Mouse (Mus musculus) liver, embryonic 13.5 days (tissue): ENCODE measurements around the gene Pafah1b2. TPM values are rescaled to one million over a fixed set of nuclear protein-coding genes. Genes with fewer than 3 reads are reported as not detected.

Experiments
- ATAC-seq: fragments of 200-750 bp; cut with Nextera tagmentation; 2 replicates; pipeline ENCODE4 v1.8.0; 2017; ENCODE audit warnings: low read depth, mild to moderate bottlenecking, moderate number of reproducible peaks, moderate library complexity
- DNase-seq: peaks from one replicate; pipeline ENCODE4 v3.0.0; 2022
- H3K27ac ChIP-seq: fragments of 300-500 bp; sonication (generic); 2 replicates; pipeline ENCODE4 v1.5.1; 2015; ENCODE audit warnings: moderate library complexity, mild to moderate bottlenecking, inconsistent platforms
- H3K27me3 ChIP-seq: fragments of 300-500 bp; sonication (generic); 2 replicates; pipeline ENCODE4 v1.6.1; 2015; ENCODE audit warnings: mild to moderate bottlenecking, inconsistent platforms
- H3K36me3 ChIP-seq: fragments of 300-500 bp; sonication (generic); 2 replicates; pipeline ENCODE4 v1.6.1; 2015; ENCODE audit warnings: mild to moderate bottlenecking, inconsistent platforms
- H3K4me1 ChIP-seq: fragments of 300-500 bp; sonication (generic); replicated peaks from 2 replicates; pipeline ENCODE4 v1.6.1; 2015; ENCODE audit warnings: inconsistent platforms
- H3K4me2 ChIP-seq: fragments of 300-500 bp; sonication (generic); 2 replicates; pipeline ENCODE4 v1.6.1; 2015; ENCODE audit warnings: inconsistent platforms, mild to moderate bottlenecking, moderate library complexity
- H3K4me3 ChIP-seq: fragments of 300-500 bp; sonication (generic); replicated peaks from 2 replicates; pipeline ENCODE4 v1.5.1; 2015; ENCODE audit warnings: mild to moderate bottlenecking, inconsistent platforms
- H3K9ac ChIP-seq: fragments of 300-500 bp; sonication (generic); 2 replicates; pipeline ENCODE4 v1.6.1; 2015; ENCODE audit warnings: mild to moderate bottlenecking, inconsistent platforms
- H3K9me3 ChIP-seq: fragments of 300-500 bp; sonication (generic); replicated peaks from 2 replicates; pipeline ENCODE4 v1.6.1; 2016; ENCODE audit warnings: inconsistent platforms
- WGBS: fragments of 180-500 bp; shearing (Covaris S2); methylation state at CpG from one replicate; pipeline ENCODE4 v1.1.7; 2015; ENCODE audit not compliant: insufficient replicate concordance; 5-methylcytosine and 5-hydroxymethylcytosine counted together
- microRNA-seq: library from miRNA; unstranded; fragments of <30 nt; microRNA quantifications from one replicate; pipeline ENCODE4, GENCODE M21; 2016
- polyA plus RNA-seq: library from polyadenylated mRNA; unstranded; fragments of >200 nt; fragmentation: Nextera tagmentation; extraction: Ambion mirVana; gene quantifications from 2 replicates; pipeline ENCODE4 v1.2.1, GENCODE M21; 2015

Gene Pafah1b2
- polyA plus RNA-seq, 1 experiment from 2014 or later = 80.3 TPM

- H3K4me2 ChIP-seq = no peak overlapping the region
- peaks cover 93% of the 10 kb centered on the region for H3K36me3 ChIP-seq
- DNase-seq = no peak
- ATAC-seq = no peak
- H3K9ac ChIP-seq = no peak overlapping the region
- no peaks in the 10 kb centered on the region for H3K27me3 ChIP-seq
- H3K4me1 ChIP-seq = no peaks in the 10 kb centered on the region; the same call in 1 of the 2 replicates
- 72% methylated on average over 5 of the region's 5 CpGs for WGBS
- no peak overlapping the region for H3K27ac ChIP-seq
- no peak overlapping the region for H3K4me3 ChIP-seq
- no peaks in the 10 kb centered on the region for H3K9me3 ChIP-seq
These were observed 95.2 kb downstream of the Pafah1b2 start for GRCm38 (mm10) chr9:45917041-45917934.

DNA sequence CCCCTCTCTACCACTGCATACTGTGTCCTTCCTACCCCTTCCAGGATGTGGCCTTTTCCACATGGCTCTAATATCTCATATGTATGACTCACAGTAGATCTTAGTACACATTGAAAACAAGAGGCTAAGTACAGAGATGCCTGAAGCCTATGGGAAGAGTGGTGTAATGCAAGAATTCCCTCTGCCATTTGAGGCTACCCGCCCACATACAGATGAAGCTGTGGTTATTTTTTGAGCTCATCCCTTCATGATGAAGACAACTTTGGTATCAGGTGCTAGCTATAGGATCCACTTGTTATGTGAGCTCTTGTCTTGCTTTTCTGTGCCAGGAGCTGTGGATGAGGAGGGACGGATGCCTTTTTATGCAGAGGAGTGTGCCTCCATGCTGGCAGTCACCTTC lies 96.8 kb downstream of the Pafah1b2 start:
- H3K27me3 ChIP-seq = no peaks in the 10 kb centered on the region
- 73% methylated on average over 2 of the region's 2 CpGs for WGBS
- no peak overlapping the region for H3K4me3 ChIP-seq
- peaks cover 95% of the 10 kb centered on the region for H3K36me3 ChIP-seq
- no peaks in the 10 kb centered on the region for H3K9me3 ChIP-seq
- H3K9ac ChIP-seq = no peak overlapping the region
- no peaks in the 10 kb centered on the region; the same call in 1 of the 2 replicates for H3K4me1 ChIP-seq
- H3K27ac ChIP-seq = no peak overlapping the region
- no peak for ATAC-seq
- no peak for DNase-seq
- H3K4me2 ChIP-seq = no peak overlapping the region

Small RNA genes within 50 kb of the gene (microRNA-seq; reads per million reads assigned to microRNA genes)
- not detected for gene Mir7087

Other genes starting within 250 kb of the Pafah1b2 start
- 5.1 and 6.0 TPM in 2 replicates for gene Cep164, start 184.0 kb downstream of the Pafah1b2 start, polyA plus RNA-seq
- 5.1 and 6.8 TPM in 2 replicates for gene Bace1, start 174.1 kb downstream of the Pafah1b2 start, polyA plus RNA-seq
- gene Pcsk7, start 106.2 kb downstream of the Pafah1b2 start, polyA plus RNA-seq = 7.4 and 7.7 TPM in 2 replicates
- 13.3 and 17.0 TPM in 2 replicates for gene Rnf214, start 105.8 kb downstream of the Pafah1b2 start, polyA plus RNA-seq
- gene Tagln, start 76.6 kb downstream of the Pafah1b2 start, polyA plus RNA-seq = 7.5 and 8.0 TPM in 2 replicates
- 17.7 and 19.6 TPM in 2 replicates for gene Sidt2, start 57.4 kb downstream of the Pafah1b2 start, polyA plus RNA-seq
- 2.4 and 2.8 TPM in 2 replicates for gene Sik3, start 130 bp upstream of the Pafah1b2 start, polyA plus RNA-seq
- gene Apoa1, start 215.9 kb upstream of the Pafah1b2 start, polyA plus RNA-seq = 2,174 and 2,280 TPM in 2 replicates
- 2.7 and 3.1 TPM in 2 replicates for gene Apoc3, start 222.9 kb upstream of the Pafah1b2 start, polyA plus RNA-seq
- gene Apoa4, start 228.0 kb upstream of the Pafah1b2 start, polyA plus RNA-seq = 0.10 and 0.15 TPM in 2 replicates